Mouse (Mus musculus) v-Abl transformed pro-B cells (cell line): ENCODE measurements around the gene Fam204a.

Experiments used
- in situ Hi-C, 2 experiments: fragments of 400-800 bp; cut with MboI; formaldehyde crosslinking; loops; one replicate each; pipeline ENCODE4 v1.15.1; 2025; ENCODE audit not compliant: unreplicated experiment in 2 of 2

Gene Fam204a

DNA sequence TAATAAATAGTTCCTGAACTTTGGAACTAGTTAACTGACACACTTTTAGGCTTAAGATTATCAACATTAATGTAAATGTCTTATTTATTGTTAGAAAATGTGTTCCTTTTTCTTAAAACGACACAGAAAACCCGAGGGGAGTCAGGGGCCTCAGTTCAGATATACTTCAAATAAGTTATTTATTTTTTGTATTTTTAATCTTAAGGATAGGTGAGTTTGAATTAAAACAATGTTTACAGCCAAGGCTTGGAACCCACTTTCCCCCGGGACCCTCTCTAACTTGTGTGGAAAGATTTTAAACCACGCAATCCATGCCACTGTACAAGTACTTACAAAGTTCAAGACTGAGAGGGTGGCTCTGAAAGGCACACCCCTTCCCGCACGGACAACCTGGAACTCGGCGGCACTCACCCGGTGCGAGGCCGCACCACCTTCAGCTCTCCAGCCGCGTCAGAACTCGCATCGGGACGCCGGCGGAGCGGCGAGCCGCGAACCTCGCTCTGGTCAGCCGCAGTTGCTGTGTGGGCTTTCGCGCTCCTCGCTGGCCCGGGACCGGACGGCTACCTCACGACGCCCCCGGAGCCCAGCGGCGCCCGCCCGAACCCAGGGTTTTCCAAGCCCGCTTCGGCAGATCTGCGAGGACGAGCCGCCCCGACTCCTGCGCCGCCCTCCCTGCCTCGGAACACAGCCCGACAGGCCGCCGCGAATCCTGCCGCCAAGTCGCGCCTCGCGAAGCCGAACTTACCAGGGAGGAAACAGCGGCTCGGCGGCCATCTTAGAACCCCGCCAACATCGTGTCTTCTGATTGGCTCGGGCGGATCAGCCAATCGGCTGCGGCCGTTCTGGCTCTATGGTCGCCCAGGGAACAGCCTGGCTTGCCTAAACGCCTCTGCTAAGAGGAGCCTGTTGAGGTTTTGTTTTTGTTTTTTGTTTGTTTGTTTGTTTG is at the start of gene Fam204a:
TSS of gene Fam204a (minus strand) at position 803 of the 946 bp plus-strand sequence.
- in situ Hi-C loops, result loop anchor here in 1 of 2 experiments (5.0 kb wide), 1 partner anchor 44 kb away; no protein-coding TSS in a partner anchor

DNA sequence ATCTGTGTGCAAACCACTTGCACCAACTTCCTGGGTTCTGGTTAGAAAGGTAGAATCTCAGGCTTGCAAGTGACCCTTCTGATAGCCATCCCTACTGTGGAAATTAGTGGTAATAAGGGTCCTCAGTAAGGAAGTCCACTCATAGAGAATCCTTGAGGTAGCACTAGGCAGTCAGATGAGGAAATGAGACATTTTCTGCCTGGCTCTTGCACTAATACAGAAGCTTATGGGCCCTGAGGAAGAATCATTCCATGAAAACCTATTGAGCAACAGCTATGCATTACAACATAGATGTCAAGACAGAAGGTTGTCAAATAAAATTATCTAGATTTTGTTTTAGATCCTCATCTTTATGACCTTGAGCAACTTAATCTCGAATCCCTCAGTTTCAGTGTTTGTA is 39.3 kb upstream of the Fam204a start:
- in situ Hi-C loops, result no loop called here

DNA sequence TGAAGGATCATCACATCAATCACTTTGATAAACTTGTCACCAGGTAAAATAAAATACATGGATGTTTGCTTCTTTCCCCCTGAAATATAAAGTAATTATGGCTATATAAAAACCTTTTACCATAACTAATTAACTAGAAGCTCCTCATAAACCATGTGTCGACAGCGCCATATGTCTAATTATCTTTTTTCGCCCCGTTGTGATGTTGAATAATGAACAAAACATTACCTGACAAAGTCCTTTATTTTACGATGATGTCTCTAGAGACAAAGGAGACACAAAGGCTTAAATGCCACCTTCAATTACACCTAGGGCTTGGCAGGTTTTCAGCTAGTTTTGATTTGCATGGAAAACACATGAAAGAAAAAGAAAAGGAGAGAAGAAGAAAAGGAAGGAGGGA is 34.2 kb upstream of the Fam204a start:
- in situ Hi-C loops, result no loop called here

DNA sequence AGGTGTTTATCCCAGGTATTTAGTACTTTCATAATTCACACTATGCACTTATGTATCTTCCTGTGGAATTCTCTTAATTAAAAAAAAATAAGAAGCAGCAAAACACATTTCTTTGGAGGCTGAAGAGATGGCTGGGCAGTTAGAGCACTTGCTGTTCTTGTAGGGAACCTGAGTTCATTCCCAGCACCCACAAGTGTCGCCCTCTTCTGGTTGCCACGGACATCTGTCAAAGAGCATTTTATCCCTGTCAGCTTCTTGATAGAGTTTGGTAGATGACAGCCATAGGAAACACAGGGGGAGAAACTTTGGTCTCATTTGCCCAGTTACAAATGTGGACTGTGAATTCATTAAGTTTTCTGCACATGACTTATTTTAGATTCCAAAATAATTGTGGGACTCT is 25.5 kb upstream of the Fam204a start:
- in situ Hi-C loops, result no loop called here

DNA sequence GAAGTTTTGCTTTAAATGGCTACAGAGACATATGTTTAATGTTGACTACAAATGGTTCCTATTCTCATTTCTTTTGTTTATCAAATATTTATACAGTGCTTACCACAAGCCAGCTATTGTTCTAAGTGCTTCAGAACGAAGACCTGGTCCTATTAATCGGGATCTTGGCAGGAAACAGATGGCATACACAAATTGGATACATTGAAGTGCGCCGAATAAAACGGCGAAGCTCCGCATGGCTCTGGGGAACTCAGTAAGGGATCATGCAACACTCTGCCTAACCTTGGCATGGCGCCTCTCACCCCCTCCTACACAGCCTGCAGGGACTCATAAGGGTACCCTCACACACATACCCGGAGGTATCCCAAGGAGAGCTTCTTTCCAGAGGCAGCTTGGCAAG is 24.7 kb upstream of the Fam204a start:
- in situ Hi-C loops, result no loop called here

DNA sequence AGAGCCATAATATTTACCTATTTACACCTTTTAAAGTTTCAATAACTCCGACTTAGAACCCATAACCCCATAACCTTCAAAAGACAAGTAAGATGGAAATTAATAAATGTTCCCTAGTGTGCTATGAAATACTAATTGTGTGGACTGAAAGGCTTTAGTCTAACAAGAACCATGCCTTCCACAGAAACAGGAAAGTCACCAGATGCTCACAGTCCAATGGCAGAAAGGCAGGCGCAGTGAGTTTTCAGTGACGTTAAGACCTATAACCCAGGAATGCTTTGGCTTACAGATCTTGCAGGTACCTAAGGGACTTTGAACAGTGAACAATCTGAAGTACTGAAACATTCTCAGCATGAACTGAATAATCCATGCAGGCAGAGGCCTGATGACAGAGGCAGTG is 18.7 kb upstream of the Fam204a start:
- in situ Hi-C loops, result no loop called here

DNA sequence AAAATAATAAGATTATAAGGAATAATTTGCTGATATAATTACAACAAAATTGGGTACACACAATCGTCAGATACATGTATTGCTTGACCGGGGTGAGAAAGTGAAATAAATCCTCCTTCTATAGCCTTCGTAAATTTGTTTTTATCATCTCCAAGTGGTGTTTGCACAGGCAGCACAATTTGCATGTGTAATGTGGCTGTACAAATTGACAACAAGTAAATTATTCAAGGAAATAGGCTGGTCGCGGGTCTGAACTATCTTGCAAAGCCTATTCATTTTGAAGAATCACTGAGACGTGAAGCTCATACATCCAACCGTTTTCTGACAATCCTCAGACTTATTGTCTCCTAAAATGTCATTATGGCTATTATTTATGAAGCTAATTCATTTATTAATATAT is 16.1 kb upstream of the Fam204a start:
- in situ Hi-C loops, result no loop called here

DNA sequence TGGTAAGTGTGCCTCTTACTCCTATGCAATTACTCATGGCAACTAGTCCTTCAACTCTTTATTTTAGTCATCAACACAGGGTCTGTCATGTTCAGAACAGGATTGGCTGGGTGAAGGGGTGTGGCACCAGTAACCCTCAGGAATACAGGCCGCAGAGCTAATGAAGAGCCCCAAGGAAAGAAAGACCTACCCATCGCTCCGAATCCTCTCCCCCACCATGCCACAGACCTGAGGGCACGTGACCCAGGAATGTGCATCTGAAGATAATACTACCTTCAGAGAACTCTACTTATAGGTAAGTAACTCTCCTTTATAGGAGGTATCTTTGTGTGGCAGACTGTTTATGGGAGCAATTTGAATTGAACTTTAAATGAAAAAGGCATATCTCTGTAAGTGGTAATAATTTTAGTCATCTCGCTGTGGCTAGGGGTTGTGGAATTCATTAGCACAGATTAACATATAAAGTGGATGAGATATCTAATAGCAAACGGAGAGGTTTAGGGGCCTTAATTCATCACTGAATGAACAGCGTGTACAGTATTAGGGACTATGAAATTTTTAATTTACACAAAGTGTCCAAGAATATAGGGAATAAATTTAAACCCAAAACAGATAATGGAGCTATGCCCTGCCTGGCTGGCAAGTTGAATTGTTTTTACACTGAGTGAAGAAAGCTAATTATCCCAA is 15.6 kb upstream of the Fam204a start:
- in situ Hi-C loops, result no loop called here

DNA sequence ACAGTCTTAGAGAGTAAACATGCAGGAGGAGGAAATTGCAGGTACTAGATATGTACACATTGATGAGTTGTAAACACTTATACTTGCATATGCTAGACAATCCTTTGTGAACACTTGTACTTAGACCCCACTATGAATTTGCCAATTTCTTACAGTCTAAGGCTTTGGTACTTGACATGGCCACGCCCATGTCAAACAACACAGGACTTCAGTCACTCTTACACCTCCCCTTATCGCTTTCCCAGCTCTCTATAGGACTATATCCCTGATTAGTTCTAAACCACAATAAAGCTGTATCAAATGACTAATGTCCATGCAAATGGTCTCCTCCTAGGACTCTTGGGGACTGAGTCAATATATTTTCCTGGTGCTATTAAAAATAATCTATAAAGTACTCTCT is 5.0 kb upstream of the Fam204a start:
- in situ Hi-C loops, result no loop called here

DNA sequence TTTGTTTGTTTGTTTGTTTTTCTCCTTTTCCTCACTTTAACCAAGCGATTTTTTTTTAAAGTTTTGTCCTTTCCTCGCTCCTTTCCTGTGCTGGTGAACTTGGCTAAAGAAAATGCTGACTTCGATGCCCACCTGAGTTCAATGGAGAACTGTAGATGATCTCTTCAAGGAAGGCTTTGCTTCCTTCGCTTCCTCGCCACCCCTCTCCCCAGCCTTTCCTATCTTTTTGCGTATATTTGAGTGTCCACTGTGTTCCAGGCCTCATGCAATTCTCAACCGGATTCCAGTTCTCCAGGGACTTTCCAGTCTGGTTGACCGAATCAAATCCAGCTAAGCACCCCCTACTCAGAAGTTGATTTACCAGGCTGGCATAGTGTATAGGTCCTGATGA is 339 bp upstream of the Fam204a start:
- in situ Hi-C loops, result loop anchor here in 1 of 2 experiments (5.0 kb wide), 1 partner anchor 45 kb away; no protein-coding TSS in a partner anchor

DNA sequence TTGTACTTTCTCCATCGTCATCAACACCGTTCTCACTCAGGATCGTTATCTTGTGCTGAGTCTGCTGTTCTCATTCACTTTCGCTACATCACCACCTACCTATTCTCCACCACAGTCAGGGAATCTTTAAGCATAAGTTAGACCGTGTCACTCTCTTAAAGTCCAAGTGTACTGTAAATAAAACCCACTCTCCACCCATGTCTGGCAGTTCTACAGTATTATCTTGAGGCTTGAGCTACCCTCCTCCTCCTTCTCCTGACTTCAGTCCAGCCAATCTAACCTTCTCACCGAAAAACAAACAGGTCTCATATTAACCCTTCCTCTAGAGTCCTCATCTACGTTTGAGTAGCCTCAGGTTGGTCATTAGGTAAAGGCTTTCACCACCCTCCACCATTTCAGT is 7.1 kb downstream of the Fam204a start:
- in situ Hi-C loops, result no loop called here

DNA sequence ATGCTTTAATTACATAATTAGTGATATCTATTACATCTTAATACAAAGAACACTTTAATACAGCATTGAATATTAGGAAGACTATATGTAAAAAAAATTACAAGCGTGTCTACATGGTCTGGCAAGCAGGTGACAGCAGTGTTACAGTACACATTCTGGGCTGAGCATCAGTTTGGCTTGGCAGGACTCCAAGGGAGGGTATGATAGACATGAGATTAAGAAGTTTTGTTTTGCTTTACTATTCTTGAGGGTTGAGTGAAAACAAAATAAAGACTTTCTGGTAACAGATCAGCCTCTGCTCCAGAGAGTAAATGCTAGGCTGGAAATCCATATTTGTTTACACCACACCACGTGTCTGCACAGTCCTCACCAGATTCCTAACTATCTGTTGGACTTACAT is 8.5 kb downstream of the Fam204a start:
- in situ Hi-C loops, result no loop called here

DNA sequence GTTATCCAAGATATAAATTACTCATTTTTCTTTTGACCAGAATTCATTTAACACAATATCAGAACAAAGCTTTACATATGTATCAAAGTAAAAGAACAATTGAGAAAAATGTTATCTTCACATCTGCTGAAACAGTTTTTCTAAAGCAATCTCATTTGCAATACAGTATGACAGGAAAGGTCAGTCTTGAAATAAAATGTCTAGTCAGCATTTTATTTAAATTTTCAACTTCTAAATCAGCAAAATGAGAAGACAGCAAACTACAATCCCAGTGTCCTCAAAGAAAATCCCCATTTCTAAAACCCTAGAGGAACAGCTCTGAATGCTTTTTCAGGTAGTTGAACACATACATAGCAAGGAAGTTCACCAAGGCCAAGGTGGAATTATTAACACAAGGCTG is 18.3 kb downstream of the Fam204a start:
- in situ Hi-C loops, result no loop called here

DNA sequence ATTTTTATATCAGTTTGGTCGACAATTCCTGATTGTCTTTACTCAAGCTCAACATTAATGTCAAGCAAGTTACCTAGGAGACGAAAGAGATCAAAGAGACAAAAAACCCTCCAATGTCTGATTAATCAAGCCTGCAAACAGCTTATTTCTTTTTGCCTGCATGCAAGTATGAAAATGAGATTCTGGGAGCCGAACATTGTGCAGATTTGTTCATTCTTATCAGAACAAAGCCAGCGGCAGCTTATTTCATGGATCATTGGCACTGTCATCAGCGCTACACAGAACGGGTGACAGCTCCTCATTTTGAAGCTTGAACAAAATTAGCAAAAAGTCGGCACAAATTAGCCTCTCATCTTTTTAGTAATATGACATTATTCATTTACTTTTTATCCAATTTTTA is 22.3 kb downstream of the Fam204a start:
- in situ Hi-C loops, result no loop called here

DNA sequence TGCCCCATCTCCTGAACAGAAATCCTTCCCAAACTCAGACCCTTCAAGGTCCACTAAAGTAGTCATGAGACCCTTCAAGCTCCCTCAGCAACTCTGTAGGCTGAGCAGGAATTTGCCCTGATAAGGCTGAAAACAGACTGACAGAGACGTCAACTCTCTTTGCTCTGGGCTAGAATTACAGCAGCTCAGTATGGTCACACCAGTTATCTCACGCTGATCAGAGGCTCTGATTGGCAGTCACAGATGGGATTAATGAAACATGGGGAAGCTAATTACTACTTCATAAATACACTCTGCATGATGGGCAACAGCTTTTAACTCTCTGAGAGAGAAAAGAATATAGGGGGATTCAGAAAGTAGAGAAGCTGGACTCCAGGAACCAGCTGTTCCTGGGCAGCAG is 26.2 kb downstream of the Fam204a start:
- in situ Hi-C loops, result no loop called here

DNA sequence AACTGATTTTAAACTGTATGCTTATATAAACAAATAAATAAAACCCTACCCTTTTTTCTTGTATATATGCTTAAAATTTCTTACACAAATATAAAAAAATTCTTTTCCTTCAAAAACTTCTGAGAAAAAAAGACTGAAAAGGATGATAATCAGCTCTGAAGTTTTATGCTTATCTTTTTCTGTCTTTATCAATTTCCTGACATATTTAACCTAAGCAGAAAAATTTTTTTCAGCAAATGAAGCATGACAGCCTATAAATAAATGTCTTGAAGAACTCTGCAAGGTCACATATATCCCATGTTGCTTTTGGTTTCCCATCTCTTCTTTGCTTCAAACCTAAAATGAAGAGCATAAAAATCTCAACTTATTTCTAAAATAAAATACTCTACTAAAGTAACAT is 27.3 kb downstream of the Fam204a start:
- in situ Hi-C loops, result loop anchor here in 1 of 2 experiments (25.0 kb wide), 1 partner anchor 363 kb away; no protein-coding TSS in a partner anchor

DNA sequence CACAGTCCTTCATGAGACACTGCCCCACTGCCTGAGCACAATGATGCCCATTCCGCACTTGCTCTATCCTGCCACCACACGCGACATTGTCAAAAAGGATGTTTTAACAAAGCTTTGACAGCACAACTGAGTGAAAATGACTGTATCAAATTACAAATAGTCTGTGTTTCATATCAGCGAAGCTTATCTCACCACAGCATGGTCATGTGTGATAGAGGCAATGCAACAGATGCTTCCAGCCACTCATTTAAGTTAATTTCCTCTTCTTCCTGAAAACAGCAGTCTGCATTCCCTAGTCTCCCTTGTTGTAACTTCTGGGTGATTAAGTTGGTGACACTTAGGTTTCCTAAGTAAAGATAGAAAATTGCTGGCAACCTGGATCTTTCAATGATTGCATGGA is 33.7 kb downstream of the Fam204a start:
- in situ Hi-C loops, result loop anchor here in 1 of 2 experiments (25.0 kb wide), 1 partner anchor 370 kb away; no protein-coding TSS in a partner anchor

DNA sequence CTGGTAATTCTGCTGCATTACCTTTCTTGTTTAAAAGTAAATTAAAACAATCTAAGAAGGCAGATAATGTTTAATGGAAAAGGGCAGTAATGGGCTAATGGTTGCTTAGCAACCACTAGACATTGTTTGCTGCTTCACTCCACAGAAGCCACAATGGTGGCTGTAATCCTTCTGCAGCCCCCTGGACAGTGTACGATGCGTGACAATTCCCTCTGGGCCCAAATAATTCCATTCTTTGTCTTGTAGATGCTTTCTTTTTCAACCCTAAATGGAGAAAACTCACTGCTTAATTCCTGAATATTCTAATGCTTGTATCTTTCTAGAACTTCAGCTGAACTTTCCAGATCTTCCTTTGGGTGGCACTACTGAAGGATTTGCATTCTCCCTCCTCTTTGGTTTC is 37.3 kb downstream of the Fam204a start:
- in situ Hi-C loops, result loop anchor here in 1 of 2 experiments (25.0 kb wide), 1 partner anchor 373 kb away; no protein-coding TSS in a partner anchor

DNA sequence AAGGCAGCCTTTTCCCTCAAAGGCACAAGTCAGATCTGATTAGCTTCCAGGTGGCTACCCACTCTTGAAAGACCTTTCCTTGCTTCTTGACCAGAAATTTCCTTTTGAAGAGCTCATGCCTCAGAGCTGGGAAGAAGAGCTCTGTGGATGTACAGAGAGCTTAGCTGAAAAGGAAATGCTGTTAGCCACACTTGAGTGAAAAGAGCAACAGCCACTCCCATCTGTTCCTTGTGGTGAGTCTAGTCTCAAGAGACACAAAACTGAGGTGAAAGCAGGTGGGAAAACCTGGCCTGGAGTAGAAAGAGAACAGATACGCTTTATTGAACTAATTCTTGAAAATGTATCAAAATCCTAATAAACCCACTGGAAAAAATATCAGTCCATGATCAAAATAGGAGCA is 43.6 kb downstream of the Fam204a start:
- in situ Hi-C loops, result loop anchor here (5.0 to 25.0 kb wide), 2 partner anchors 44 to 379 kb away; partner anchors contain the start of gene Fam204a (in 1 of the 2)

DNA sequence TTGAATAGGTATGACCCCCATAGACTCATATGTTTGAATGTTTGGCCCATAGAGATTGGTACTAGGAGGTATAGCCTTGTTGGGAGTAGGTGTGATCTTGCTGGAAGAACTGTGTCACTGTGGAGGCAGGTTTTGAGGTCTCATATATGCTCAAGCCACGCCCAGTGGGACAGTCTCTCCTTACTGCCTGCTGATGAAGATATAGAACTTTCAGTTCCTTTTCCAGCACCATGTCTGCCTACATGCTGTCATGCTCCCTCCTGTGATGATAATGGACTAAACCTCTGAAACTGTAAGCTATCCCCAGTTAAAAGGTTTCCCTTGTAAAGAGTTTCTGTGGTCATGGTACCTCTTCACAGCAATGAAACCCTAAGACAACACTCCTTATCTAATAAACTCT is 44.3 kb downstream of the Fam204a start:
- in situ Hi-C loops, result loop anchor here (5.0 to 25.0 kb wide), 2 partner anchors 45 to 380 kb away; partner anchors contain the start of gene Fam204a (in 1 of the 2)
